Mouse (Mus musculus): ENCODE measurements around the gene Ppp1ca.

DNA sequence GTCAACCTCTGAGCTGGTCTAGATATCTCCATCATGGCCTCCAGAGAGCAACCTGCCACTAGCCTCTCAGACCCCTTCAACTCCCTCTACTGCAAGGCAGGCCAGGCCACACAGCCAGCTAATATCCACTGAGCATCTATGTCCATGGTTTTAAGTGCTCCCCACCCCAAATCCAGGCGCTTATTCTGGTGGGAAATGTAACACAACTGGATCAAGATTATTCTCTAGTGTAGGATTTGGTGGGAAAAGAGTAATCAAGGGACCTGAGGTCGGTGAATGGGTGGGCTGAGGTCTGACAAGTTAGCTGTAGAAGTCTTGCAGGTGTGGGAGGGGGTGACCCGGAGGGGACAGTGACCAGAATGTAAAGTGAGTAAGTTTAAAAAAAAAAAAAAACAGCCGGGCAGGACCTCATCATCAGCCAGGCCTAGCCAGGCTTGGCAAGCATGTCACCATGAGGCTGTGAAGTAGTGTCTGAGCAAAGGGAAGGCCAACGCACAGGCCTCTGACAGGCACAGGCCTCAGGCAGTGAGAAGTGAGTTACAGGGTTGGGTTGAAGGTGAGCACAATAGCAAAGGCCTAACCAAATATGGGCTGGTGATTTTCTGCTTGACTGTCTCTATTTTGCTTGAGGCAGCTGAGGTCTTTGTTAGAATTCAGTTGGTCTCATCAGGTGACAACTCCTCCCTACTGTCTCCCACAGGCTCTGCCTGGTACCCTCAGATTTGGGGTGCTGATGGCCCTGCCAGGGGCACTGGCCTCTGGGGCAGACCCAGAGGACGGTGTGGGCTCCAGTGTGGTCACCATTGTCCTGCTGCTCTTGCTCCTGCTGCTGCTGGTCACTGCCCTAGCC, 36.4 kb upstream of the Ppp1ca start:
- TF ChIP-seq CTCF (IDR thresholded peaks at IDR 0.05; ENCODE audit: low read depth, low read length) (no peak), POLR2AphosphoS5 (IDR thresholded peaks at IDR 0.05; ENCODE audit: insufficient replicate concordance, low read depth, low read length) (no peak; the same call in 1 of the 2 replicates), GATA1 (IDR thresholded peaks at IDR 0.05; ENCODE audit: borderline replicate concordance, low read length) (no peak)

Data from G1E (cell line).